Mouse (Mus musculus): ENCODE measurements at regions not wholly inside any gene's neighbourhood (a gene's known extent, or its start where the extent isn't known, plus 50 kb on each side); places are given as distances from the start of the nearest gene placed in this dataset.
"Not testable (repeated sequence)": the region's sequence is repeated elsewhere in the genome, so short reads cannot be mapped to it uniquely, and the experiment has no call there.

DNA sequence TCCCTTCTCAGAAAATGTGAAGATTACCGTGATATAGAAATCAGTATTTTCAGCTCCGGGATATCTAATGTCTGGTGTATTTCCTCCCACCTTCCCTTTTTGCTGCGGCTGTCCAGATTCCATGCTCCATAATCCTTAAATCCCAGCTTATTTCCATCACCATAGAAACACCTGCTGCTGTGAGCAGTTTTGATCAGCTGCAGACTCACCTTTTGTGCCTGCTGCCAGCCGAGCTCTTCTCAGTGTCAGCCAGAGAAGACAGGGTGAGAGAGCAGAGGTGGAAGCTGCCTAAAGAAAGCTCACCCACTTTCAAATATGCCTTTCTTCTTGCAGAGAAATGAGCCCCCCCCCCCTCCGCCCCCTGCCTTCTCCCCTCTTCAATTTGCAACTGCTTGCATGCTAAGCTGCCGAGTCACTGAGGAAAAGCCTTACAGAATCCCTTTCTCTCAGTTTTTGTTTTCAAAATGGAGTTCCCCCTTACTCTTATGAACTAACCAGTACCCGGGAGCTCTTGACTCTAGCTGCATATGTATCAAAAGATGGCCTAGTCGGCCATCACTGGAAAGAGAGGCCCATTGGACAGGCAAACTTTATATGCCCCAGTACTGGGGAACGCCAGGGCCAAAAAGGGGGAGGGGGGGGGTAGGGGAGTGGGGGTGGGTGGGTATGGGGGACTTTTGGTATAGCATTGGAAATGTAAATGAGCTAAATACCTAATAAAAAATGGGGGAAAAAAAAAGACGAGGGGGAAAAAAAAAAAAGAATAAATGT is 350.1 kb upstream of the Pfkp start:
- not testable (repeated sequence) for TF ChIP-seq GATA1 (IDR thresholded peaks at IDR 0.05; ENCODE audit: low read depth, low read length); POLR2A (IDR thresholded peaks at IDR 0.05; ENCODE audit: control insufficient read depth in 1 of 2, insufficient read depth in 1 of 2, low read depth in 1 of 2, low read length in 2 of 2, poor library complexity in 1 of 2); POLR2AphosphoS2 (IDR thresholded peaks at IDR 0.05; ENCODE audit: low read length); MYB (IDR thresholded peaks at IDR 0.05; ENCODE audit: low read depth, low read length); MAX (IDR thresholded peaks at IDR 0.05; ENCODE audit: low read length); KAT2A (conservative IDR thresholded peaks at IDR 0.05; ENCODE audit: low read depth, low read length); EP300 (IDR thresholded peaks at IDR 0.05; ENCODE audit: low read depth in 1 of 2, low read length in 2 of 2); NRF1 (IDR thresholded peaks at IDR 0.05; ENCODE audit: insufficient read depth, low read depth, low read length, poor library complexity, severe bottlenecking); TCF12 (IDR thresholded peaks at IDR 0.05; ENCODE audit: low read depth, low read length); UBTF (IDR thresholded peaks at IDR 0.05; ENCODE audit: borderline replicate concordance, insufficient read depth, low read depth, low read length); MAFK (IDR thresholded peaks at IDR 0.05; ENCODE audit: borderline replicate concordance, low read depth, low read length); MAZ (IDR thresholded peaks at IDR 0.05; ENCODE audit: low read depth, low read length)
- TF ChIP-seq CTCF (IDR thresholded peaks at IDR 0.05 in 2 of 3, conservative IDR thresholded peaks at IDR 0.05 in 1 of 3; ENCODE audit: control insufficient read depth in 1 of 3, insufficient read depth in 1 of 3, low read depth in 2 of 3, low read length in 3 of 3, poor library complexity in 1 of 3, severe bottlenecking in 1 of 3) = 0 out of 6 replicates have a peak, but pooled peaks of 1 of the 3 experiments have one; percentile 18
